Mouse (Mus musculus): ENCODE results near the gene Camk2n2. TPM values are rescaled to one million over a fixed set of nuclear protein-coding genes. Genes with fewer than 3 reads are reported as not detected.
"Not testable (repeated sequence)": the region's sequence is repeated elsewhere in the genome, so short reads cannot be mapped to it uniquely, and the experiment has no call there.

Gene Camk2n2
- 1 to 10 TPM; 1.3 to 1.6 TPM for total RNA-seq (2021)
- long read RNA-seq, experiment 1 = 0 reads
- long read RNA-seq, experiment 2, partial matches to known transcripts = 0 of 1 reads
- long read RNA-seq, experiment 2, other reads (novel, unspliced or antisense) = 0 of 1 reads

DNA sequence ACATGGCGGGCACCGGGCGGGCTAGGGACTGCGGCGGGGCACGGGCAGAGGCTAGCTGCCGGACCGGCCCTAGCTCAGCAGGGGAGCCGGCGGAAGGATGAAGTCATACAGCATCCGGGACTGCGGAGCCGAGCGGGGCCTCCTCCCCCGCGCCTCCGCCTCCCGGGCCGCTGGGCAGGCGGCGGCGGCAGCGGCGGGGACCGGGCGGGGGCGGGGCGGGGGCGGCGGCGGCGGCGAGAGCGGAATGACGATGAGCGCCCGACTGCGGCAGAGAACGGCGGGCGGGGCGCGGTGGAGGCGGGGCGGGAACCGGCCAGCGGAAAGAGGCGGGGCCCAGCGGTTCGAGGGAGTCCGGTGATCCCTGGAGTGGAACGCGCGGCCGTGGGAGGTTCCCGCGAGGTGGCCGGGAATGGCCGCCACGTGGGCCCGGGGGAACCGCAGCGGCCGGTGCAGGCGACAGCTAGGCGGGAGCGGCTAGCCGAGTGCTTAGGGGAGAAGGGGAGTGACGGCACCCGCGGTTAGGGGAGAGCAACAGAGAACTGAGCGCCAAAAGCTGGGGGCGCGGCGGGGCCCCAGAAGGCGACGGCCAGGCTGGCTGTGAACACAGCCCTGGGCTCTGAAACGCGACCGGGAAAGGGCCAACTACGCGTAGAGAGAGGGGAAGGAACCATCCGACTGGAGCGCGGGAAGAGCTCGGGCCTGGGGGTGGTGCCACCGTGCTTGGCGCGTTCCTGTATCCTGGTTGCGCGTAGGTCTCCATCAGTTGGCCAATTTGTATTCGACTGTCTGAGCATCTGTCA is at the start of gene Camk2n2:
Gene Camk2n2 (minus strand): TSS at position 97 of the 800 bp plus-strand sequence.
- peak; percentile 53 for DNase-seq
- intact Hi-C loops (cut with DNase I; ENCODE audit: low total_unique reads) = no loop called here

DNA sequence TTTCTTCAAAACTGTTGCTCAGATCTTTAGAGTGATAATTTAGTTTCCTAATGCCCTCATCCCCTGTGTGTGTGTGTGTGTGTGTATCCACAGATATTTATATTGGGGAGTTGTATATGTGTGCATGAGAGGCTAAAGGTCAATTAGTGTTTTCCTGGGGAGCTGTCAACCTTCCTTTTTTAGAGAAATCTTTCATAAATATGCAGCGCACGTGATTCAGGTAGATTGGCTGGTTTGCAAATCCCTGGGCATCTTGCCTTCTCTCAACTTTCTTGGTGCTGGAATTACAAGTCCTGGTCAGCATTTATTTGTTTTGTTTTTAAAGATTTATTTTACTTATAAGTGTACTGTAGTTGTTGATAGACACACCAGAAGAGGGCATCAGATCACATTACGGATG is 49.2 kb upstream of the Camk2n2 start:
- DNase-seq = no peak
- intact Hi-C loops (cut with DNase I; ENCODE audit: low total_unique reads) = no loop called here

DNA sequence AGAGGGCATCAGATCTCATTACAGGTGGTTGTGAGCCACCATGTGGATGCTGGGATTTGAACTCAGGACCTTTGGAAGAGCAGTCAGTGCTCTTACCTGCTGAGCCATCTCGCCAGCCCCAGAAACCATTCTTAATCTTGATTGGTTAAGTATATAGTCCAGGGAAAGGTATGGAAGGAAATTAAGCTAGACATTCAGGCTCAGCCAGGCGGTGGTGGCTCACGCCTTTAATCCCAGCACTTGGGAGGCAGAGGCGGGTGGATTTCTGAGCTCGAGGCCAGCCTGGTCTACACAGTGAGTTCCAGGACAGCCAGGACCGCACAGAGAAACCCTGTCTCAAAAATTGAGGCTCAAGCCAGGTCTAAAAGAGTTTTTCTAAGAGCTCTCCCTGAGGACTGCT is 46.9 kb upstream of the Camk2n2 start, which contains the start of gene Eif4g1:
Gene Eif4g1 (plus strand): TSS at position 301 of the 400 bp plus-strand sequence.
- intact Hi-C loops (cut with DNase I; ENCODE audit: low total_unique reads); DNase-seq: not testable (repeated sequence)

DNA sequence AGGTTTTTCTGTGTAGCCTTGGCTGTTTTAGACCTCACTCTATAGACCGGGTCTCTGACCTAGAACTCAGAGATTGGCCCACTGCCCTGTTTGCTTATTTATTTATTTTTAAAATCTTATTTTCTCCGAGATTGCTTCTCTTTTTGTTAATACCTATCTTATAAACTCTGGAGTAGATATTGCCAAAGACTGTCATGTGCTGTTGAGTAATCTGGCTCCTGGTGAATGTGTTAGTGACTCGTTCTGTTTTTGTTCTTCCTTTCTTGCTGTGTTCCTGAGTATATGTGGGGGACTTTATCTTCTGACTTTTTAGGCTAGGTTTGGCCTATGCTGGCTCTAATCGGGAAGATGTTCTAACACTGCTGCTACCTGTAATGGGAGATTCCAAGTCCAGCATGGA is 36.6 kb upstream of the Camk2n2 start:
- DNase-seq = no peak
- intact Hi-C loops (cut with DNase I; ENCODE audit: low total_unique reads) = no loop called here

DNA sequence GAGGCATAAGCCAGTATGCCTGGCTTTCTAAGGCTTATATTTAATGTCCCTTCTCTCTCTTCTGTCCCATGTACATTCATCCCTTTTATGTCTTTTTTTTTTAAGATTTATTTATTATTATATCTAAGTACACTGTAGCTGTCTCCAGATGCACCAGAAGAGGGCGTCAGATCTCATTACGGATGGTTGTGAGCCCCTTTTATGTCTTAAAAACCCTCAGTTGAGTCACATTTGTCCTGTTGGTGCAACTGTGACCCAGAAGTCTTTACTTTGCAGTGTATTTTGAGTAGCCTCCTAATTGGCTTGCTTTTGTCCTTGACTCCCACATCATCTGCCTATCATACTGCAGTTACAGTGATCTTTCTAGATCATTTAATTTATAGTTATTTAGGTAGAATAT is 32.2 kb upstream of the Camk2n2 start:
- no peak for DNase-seq
- intact Hi-C loops (cut with DNase I; ENCODE audit: low total_unique reads) = no loop called here

DNA sequence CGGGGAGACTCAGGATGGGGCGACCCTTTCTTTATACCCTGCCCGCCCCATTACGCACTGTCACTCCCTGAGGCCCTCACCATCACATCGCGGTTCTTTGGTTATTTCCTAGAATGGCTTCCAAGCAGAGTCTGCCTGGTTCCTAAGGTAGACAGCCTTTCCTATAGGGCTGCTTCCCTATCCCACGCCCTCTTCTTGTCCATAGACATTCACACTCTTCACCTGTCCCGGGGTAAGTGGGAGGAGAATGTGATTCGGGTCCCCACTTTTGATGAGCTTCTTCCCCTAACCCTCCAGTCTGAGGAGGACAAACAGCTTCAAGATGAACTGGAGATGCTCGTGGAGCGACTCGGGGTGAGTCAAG is 30.8 kb upstream of the Camk2n2 start:
- intact Hi-C loops (cut with DNase I; ENCODE audit: low total_unique reads) = no loop called here

DNA sequence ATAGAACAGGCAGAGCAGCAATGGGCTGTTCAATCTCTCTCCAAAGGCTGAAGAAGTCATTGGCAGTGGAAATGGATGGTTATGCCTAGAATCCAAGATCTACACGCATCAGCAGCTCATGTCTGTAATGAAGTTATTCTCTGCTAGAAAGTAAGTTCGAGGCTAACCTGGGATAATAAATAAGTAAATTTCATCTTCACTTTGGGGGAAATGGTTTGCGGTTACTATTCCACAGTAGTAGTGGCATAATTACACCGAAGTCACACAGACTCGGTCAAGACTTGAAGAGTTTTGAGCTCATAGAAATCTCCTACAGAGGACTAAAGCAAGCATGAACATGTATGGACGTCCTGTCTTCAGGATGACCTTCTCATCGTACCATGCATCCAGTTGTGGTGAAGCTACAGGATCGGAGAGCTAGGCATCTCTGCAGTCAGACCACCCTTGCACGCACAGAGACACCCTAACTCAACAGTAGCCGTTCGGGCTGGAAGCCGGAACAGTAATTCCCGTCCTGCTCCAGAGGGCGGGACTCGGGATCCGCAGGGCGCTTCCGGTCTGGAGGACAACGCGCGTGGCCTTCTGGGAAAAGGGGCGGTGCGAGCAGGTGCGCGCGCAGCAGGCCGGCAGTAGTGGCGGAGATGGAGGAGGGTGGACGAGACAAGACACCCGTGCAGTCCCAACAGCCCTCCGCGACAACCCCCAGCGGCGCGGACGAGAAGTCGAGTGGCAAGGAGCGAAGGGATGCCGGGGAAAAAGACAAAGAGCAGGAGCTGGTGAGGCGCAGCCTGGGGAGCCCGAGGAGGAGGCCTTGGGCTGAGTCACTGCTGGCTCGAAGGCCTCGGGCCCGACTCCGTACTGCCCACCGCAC is 30.2 kb upstream of the Camk2n2 start, which contains the start of gene Psmd2:
Gene Psmd2 (plus strand): TSS at position 577 of the 871 bp plus-strand sequence.
- intact Hi-C loops (cut with DNase I; ENCODE audit: low total_unique reads) = no loop called here
- DNase-seq = peak; percentile 97

More for the DNA sequence above, 30.8 kb upstream of the Camk2n2 start:
- no peak for DNase-seq

DNA sequence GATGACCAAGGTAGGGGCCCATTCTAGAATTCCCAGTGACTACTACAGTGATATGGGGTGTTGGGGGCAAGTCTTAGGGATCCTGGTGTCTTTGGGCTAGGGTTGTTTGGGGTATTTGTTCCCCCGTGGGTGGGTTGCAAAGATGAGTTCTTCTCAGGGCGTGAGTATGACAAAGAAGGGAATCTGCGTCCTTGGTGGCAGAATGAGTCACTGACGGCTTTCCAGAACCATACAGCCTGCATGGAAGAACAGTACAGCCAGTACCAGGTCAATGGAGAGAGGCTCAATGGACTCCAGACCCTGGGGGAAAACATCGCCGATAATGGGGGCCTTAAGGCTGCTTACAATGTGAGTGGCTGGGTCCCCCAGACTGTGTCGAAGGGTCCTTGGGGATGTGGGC is 22.8 kb upstream of the Camk2n2 start:
- DNase-seq = no peak
- intact Hi-C loops (cut with DNase I; ENCODE audit: low total_unique reads) = loop anchor here (5.0 kb wide), 1 partner anchor 137 kb away; no protein-coding TSS in a partner anchor

DNA sequence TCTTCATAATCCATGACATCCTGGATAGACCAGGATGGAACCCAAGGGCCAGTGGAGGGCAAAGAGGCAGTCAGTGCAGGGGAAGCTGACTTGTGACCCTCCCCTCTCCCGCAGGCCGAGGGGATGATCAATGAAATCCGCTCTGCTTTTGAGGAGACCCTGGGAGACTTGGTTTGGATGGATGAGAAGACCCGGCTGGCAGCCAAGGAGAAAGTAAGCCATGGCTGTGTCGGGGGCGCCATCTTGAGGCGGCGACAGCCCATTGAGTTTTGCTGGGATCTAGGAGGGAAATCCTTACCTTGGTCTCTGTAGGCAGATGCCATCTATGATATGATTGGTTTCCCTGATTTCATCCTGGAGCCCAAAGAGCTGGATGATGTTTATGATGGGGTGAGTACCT is 21.1 kb upstream of the Camk2n2 start:
- peak; percentile 75 for DNase-seq

DNA sequence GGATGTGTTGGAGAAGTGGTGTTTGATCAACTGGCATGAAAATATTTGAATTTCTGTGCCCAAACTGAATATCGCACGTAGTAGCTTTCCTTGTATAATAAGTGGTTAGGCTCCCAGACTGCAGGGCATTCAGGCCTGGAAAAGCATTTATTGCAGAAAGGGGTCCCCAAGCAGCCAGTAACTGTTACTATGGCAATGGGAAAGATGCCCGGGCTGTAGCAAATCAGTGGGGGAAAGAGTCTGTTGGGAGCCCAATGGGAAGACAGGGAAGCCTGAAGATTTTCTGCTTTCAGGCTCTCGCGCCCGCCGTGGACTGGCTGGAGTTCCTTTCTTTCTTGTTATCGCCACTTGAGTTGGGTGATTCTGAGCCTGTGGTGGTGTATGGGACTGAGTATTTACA is 17.3 kb upstream of the Camk2n2 start:
- intact Hi-C loops (cut with DNase I; ENCODE audit: low total_unique reads) = no loop called here

More for the DNA sequence above, 21.1 kb upstream of the Camk2n2 start:
- intact Hi-C loops (cut with DNase I; ENCODE audit: low total_unique reads) = loop anchor here (5.0 kb wide), 1 partner anchor 135 kb away; no protein-coding TSS in a partner anchor

DNA sequence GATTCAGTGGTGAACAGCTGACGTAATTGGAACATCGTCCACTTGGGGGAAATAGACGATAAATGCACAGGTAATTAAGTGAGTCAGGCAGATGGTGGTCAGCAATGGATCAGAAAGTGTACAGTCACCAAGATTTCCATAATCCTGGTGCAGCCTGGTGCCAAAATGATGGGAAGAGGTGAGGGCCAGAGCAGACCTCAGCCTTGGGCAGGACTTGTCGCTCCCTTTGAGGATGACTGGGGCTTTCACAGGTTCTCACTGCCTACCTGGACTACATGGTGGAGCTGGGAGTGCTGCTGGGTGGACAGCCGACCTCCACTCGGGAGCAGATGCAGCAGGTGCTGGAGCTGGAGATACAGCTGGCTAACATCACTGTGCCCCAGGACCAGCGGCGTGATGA is 16.3 kb upstream of the Camk2n2 start:
- intact Hi-C loops (cut with DNase I; ENCODE audit: low total_unique reads) = no loop called here

More for the DNA sequence above, 17.3 kb upstream of the Camk2n2 start:
- no peak for DNase-seq

DNA sequence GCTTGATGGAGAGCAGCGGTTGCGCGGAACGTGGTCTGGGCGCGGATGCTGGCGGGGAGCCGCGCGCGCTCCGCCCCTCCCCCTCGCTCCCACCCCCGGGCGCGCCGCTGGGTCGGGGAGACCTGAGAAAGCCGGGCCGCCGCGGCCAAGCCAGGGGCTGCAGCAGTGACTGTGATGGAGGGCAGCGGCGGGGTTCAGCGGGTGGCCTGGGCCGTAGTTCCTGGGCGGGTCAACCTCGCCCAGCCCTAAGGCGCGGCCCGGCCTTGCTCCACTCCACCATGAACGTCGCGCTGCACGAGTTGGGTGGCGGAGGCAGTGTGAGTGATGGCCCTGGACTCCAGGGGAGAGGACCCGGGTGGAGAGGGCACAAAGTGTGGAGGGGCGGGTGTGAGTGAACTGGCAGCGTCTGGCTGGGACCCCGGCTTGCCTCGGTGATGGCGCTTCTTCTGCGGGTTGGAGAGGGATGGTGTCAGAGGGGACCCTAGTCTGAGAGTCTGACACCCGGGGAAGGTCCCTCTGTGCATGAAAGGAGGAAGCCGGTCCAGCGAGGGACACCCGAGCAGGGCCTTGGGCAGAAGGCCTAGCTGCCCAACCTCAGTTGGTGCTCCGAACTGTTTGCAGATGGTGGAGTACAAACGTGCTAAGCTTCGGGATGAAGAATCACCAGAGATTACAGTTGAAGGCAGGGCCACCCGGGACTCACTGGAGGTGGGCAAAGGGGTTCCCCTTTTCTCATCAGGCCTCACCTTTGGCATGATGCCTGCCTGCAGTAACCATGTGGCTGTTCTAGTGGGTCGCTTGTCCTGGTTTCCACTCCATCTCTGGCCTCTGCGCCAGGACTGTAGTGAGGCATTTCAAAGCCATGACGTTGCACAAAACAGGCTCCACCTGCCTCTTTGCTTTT is 8.9 kb upstream of the Camk2n2 start, which contains the start of gene Ece2:
Gene Ece2 (plus strand): TSS at position 98 of the 904 bp plus-strand sequence.
- intact Hi-C loops (cut with DNase I; ENCODE audit: low total_unique reads) = no loop called here
- peak; percentile 25 for DNase-seq

More for the DNA sequence above, 16.3 kb upstream of the Camk2n2 start:
- no peak for DNase-seq

DNA sequence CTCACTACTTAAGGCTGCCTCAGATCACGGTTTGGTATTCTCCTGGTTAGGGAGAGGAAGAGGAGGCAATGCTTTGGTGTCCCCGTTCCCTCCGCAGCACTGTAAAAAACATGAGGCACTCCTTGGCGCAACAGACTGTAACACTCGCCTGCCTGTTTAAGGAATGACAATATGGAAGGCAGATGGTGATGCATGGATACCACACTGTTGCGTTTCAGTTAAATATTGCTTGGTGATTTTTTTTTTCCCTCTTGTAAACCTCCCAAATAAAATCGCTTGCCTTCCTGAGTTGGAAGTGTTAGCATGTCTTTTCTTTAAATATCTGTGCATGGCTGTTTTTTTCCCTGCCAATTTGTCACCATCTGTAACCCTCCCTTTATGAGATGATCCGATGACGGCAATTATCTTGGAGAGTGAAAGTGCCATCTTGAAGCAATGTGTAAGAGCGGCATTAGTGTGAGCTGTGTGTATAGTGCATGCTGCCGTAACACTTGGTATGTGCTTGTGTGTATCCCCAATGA is 7.8 kb upstream of the Camk2n2 start:
- no peak for DNase-seq
- intact Hi-C loops (cut with DNase I; ENCODE audit: low total_unique reads) = no loop called here

DNA sequence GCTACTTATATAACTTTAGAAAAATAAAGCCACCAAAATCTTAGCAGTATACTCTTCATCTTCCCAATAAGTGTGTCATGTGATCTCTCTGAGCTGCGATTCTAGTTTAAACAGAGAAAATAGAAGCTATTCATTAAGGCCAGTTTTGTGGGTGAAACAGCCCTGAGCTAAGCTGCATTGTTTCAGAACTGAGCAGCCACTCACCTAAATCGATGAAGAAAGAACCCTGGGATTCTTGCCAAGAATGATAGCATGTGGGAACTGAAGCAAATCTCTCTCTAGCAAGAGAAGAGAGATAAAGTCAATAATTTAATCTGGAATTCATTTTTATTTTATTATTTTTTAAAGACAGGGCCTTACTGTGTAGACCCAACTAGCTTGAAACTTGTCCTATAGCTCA is 2.1 kb upstream of the Camk2n2 start:
- intact Hi-C loops (cut with DNase I; ENCODE audit: low total_unique reads) = no loop called here
- no peak for DNase-seq

DNA sequence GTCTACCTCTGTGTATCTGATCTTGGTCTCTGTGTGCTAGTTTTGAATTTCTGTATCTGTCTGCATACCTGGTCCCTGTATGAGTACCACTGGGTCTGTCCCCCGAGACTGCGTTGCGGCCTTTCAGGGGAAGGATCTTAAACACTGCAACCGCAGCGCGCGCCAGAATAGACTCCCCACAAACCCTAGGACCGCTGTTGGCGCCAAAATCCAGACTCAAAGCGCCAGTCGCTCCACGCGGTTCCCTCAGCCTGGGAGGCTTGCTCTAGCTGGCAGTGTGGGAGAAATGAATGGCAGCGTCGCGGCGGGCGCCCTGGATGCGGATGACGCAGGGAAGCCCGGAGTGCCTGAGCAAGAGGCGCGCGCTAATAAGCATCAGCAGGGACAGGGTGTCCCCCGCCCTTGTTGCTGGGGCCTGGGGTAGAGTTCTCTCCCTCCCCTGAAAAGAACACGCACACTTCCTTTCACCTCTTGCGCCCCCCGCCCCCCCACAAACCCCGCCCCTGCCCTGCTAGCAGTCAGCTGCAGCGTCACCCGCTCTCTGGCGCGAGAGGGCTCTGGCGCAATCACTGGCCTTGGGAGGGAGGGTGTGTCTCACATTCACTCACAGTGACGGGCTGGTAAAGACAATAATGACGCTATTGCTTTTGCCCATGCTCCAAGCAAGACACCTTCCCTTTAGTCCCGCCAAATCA is 1.1 kb upstream of the Camk2n2 start:
- intact Hi-C loops (cut with DNase I; ENCODE audit: low total_unique reads) = no loop called here
- peak; percentile 42 for DNase-seq

DNA sequence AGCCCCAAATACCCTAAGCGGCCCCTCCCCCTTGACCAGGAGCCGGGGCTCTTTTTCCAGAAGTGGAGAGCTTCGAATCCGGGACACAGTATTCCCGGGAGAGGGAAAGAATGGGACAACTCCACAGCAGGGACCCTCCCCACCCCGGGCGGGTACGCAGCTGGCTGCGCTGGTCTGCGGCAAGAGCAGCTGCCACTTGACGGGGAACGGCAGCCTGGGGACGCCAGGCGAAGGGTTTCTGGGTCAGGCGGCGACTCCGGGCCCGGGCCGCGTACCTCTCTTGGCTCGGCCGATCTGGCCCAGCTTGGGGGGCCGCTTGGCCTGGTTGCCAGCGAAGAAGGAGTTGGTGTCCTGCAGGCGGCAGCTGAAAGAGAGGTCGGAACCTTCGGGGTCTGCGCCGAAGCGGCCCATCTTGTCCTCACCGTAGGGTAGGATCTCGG is 316 bp downstream of the Camk2n2 start:
- intact Hi-C loops (cut with DNase I; ENCODE audit: low total_unique reads) = no loop called here
- peak; percentile 20 for DNase-seq

DNA sequence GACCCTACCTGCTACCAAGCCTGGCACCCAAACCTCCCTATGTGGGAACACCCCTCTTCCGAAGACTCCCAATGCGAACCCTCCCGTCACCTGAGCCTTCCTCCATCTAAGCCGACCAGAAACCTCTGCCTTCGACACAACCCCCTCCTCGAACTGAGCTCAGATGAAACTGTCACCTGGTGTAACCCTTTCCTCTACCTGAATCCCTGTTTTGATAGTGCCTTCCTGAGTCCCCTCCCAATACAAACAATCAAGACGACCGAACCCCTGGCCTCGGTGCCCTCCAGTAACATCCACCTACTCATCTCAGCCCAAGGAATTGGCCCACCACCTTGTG is 720 bp downstream of the Camk2n2 start:
- intact Hi-C loops (cut with DNase I; ENCODE audit: low total_unique reads) = no loop called here
- DNase-seq = no peak
